Mouse (Mus musculus): ENCODE measurements at regions not wholly inside any gene's neighbourhood (a gene's known extent, or its start where the extent isn't known, plus 50 kb on each side); places are given as distances from the start of the nearest gene placed in this dataset.

- DNase-seq (ENCODE audit: low spot score), result no peak
These were observed 74.8 kb upstream of the Stxbp5l start for GRCm38 (mm10) chr16:37459533-37459890.

GRCm38 (mm10) chr16:37458592-37459532, 74.1 kb upstream of the Stxbp5l start:
- no peak for DNase-seq (ENCODE audit: low spot score)

GRCm38 (mm10) chr16:37455971-37456370, 71.2 kb upstream of the Stxbp5l start:
- no peak for DNase-seq (ENCODE audit: low spot score)

GRCm38 (mm10) chr16:37449846-37450245, 65.1 kb upstream of the Stxbp5l start:
- no peak for DNase-seq (ENCODE audit: low spot score)

- DNase-seq (ENCODE audit: low spot score), result no peak
These were observed 61.0 kb upstream of the Stxbp5l start for GRCm38 (mm10) chr16:37445756-37446155.

GRCm38 (mm10) chr16:37442936-37443335, 58.2 kb upstream of the Stxbp5l start:
- DNase-seq (ENCODE audit: low spot score), result peak; percentile 11

- DNase-seq (ENCODE audit: low spot score), result peak; percentile 32
These were observed 57.7 kb upstream of the Stxbp5l start for GRCm38 (mm10) chr16:37442481-37442880.

- DNase-seq (ENCODE audit: low spot score), result peak; percentile 54
These were observed 55.9 kb upstream of the Stxbp5l start for GRCm38 (mm10) chr16:37440628-37441164.

Data from layer of hippocampus, adult 11-12 months (tissue).